Mouse (Mus musculus): ENCODE data around the gene Tnnc2. TPM values are rescaled to one million over a fixed set of nuclear protein-coding genes. Genes with fewer than 3 reads are reported as not detected.
A peak's percentile ranks its signal among the peaks of the same experiment; 100 is the strongest.
"Not testable (repeated sequence)": the region's sequence is repeated elsewhere in the genome, so short reads cannot be mapped to it uniquely, and the experiment has no call there.

The Tnnc2 gene
- polyA plus RNA-seq, 1 experiment from 2014 or later, result not detected

- 73% methylated on average over 2 of the region's 2 CpGs for WGBS
- DNase-seq (ENCODE audit: extremely low spot score, low spot score), result no peak
Observed at GRCm38 (mm10) chr2:164813557-164813956, 33.8 kb upstream of the Tnnc2 start.

GRCm38 (mm10) chr2:164806614-164807013 is 26.8 kb upstream of the Tnnc2 start:
- 86% methylated on average over 7 of the region's 7 CpGs for WGBS
- Histone ChIP-seq H3K4me3 (peak overlapping the region; percentile 90; the same call in 1 of the 2 replicates), H3K27me3 (ENCODE audit: poor library complexity, severe bottlenecking) (no peaks in the 10 kb centered on the region), H3K36me3 (replicated peaks) (peaks cover 25% of the 10 kb centered on the region), H3K27ac (no peak overlapping the region), H3K4me1 (peaks cover 26% of the 10 kb centered on the region), H3K9me3 (no peaks in the 10 kb centered on the region)
- no peak for DNase-seq (ENCODE audit: extremely low spot score, low spot score)

More at GRCm38 (mm10) chr2:164813557-164813956, 33.8 kb upstream of the Tnnc2 start:
- H3K4me1 ChIP-seq, result peaks cover 3% of the 10 kb centered on the region; the same call in 1 of the 2 replicates
- H3K9me3 ChIP-seq, result no peaks in the 10 kb centered on the region
- no peaks in the 10 kb centered on the region for H3K27me3 ChIP-seq (ENCODE audit: poor library complexity, severe bottlenecking)
- peaks cover 17% of the 10 kb centered on the region for H3K36me3 ChIP-seq (replicated peaks)
- no peak overlapping the region for H3K4me3 ChIP-seq
- H3K27ac ChIP-seq, result no peak overlapping the region

- DNase-seq (ENCODE audit: extremely low spot score, low spot score), result no peak
- H3K4me1 ChIP-seq, result peaks cover 26% of the 10 kb centered on the region
- whole genome bisulfite sequencing, result 2% methylated on average over 21 of the region's 21 CpGs
- H3K9me3 ChIP-seq, result no peaks in the 10 kb centered on the region
- H3K4me3 ChIP-seq, result peak overlapping the region; percentile 90
- peak overlapping the region; percentile 91 for H3K27ac ChIP-seq
- H3K36me3 ChIP-seq (replicated peaks), result peaks cover 38% of the 10 kb centered on the region
- no peaks in the 10 kb centered on the region for H3K27me3 ChIP-seq (ENCODE audit: poor library complexity, severe bottlenecking)
Observed at GRCm38 (mm10) chr2:164805332-164805718, 25.6 kb upstream of the Tnnc2 start.

- no peaks in the 10 kb centered on the region for H3K27me3 ChIP-seq (ENCODE audit: poor library complexity, severe bottlenecking)
- under 1% methylated on average over 47 of the region's 47 CpGs for WGBS
- peak; percentile 95 for DNase-seq (ENCODE audit: extremely low spot score, low spot score)
- peak within 1 kb of the TSS; percentile 91 for H3K27ac ChIP-seq
- H3K36me3 ChIP-seq (replicated peaks), result peaks cover 44% of the 10 kb centered on the region
- no peaks in the 10 kb centered on the region for H3K9me3 ChIP-seq
- H3K4me1 ChIP-seq, result peaks cover 26% of the 10 kb centered on the region
- H3K4me3 ChIP-seq, result peak within 1 kb of the TSS; percentile 90
Observed at GRCm38 (mm10) chr2:164804533-164805331, 25.0 kb upstream of the Tnnc2 start, which contains the start of the genes Acot8 and Zswim3. Gene Acot8, minus strand, starts transcription at chr2:164804882. Gene Zswim3, plus strand, starts transcription at chr2:164805098.

GRCm38 (mm10) chr2:164803921-164804313 is 24.1 kb upstream of the Tnnc2 start:
- DNase-seq (ENCODE audit: extremely low spot score, low spot score), result no peak
- Histone ChIP-seq H3K36me3 (replicated peaks) (peaks cover 46% of the 10 kb centered on the region), H3K27me3 (ENCODE audit: poor library complexity, severe bottlenecking) (no peaks in the 10 kb centered on the region), H3K9me3 (no peaks in the 10 kb centered on the region), H3K27ac (peak overlapping the region; percentile 91), H3K4me3 (peak overlapping the region; percentile 90), H3K4me1 (peaks cover 26% of the 10 kb centered on the region)
- WGBS, result 60% methylated on average over 1 of the region's 1 CpGs

GRCm38 (mm10) chr2:164803201-164803920 is 23.6 kb upstream of the Tnnc2 start:
- H3K36me3 ChIP-seq (replicated peaks), result peaks cover 46% of the 10 kb centered on the region
- peaks cover 26% of the 10 kb centered on the region for H3K4me1 ChIP-seq
- WGBS, result 94% methylated on average over 16 of the region's 16 CpGs
- no peaks in the 10 kb centered on the region for H3K27me3 ChIP-seq (ENCODE audit: poor library complexity, severe bottlenecking)
- H3K4me3 ChIP-seq, result peak overlapping the region; percentile 90
- no peaks in the 10 kb centered on the region for H3K9me3 ChIP-seq
- DNase-seq (ENCODE audit: extremely low spot score, low spot score), result no peak
- 0 out of 2 replicates have a peak overlapping the region, but pooled peaks have one; percentile 91 for H3K27ac ChIP-seq

- Histone ChIP-seq H3K36me3 (replicated peaks) (peaks cover 72% of the 10 kb centered on the region), H3K27ac (no peak overlapping the region), H3K4me3 (no peak overlapping the region), H3K27me3 (ENCODE audit: poor library complexity, severe bottlenecking) (no peaks in the 10 kb centered on the region), H3K4me1 (peaks cover 14% of the 10 kb centered on the region), H3K9me3 (no peaks in the 10 kb centered on the region)
- DNase-seq (ENCODE audit: extremely low spot score, low spot score), result no peak
- WGBS, result 93% methylated on average over 13 of the region's 13 CpGs
Observed at GRCm38 (mm10) chr2:164800252-164801004, 20.7 kb upstream of the Tnnc2 start.

GRCm38 (mm10) chr2:164798554-164798953 is 18.8 kb upstream of the Tnnc2 start:
- not testable (repeated sequence) for H3K4me3 ChIP-seq; H3K9me3 ChIP-seq; H3K27me3 ChIP-seq (ENCODE audit: poor library complexity, severe bottlenecking); H3K4me1 ChIP-seq; H3K27ac ChIP-seq; DNase-seq (ENCODE audit: extremely low spot score, low spot score)
- 85% methylated on average over 6 of the region's 6 CpGs for WGBS
- peaks cover 88% of the 10 kb centered on the region for H3K36me3 ChIP-seq (replicated peaks)

GRCm38 (mm10) chr2:164795868-164796267 is 16.1 kb upstream of the Tnnc2 start:
- Histone ChIP-seq H3K27me3 (ENCODE audit: poor library complexity, severe bottlenecking) (no peaks in the 10 kb centered on the region), H3K4me1 (peaks cover 2% of the 10 kb centered on the region; the same call in 1 of the 2 replicates), H3K27ac (no peak overlapping the region), H3K36me3 (replicated peaks) (peaks cover 94% of the 10 kb centered on the region), H3K9me3 (no peaks in the 10 kb centered on the region), H3K4me3 (no peak overlapping the region)
- no peak for DNase-seq (ENCODE audit: extremely low spot score, low spot score)
- 87% methylated on average over 4 of the region's 4 CpGs for WGBS

GRCm38 (mm10) chr2:164794293-164794692 is 14.5 kb upstream of the Tnnc2 start:
- H3K27ac ChIP-seq, result no peak overlapping the region
- no peaks in the 10 kb centered on the region for H3K27me3 ChIP-seq (ENCODE audit: poor library complexity, severe bottlenecking)
- H3K4me1 ChIP-seq, result peaks cover 2% of the 10 kb centered on the region; the same call in 1 of the 2 replicates
- peak; percentile 80 for DNase-seq (ENCODE audit: extremely low spot score, low spot score)
- no peaks in the 10 kb centered on the region for H3K9me3 ChIP-seq
- 44% methylated on average over 5 of the region's 5 CpGs for WGBS
- H3K36me3 ChIP-seq (replicated peaks), result peaks cover 92% of the 10 kb centered on the region
- H3K4me3 ChIP-seq, result no peak overlapping the region

GRCm38 (mm10) chr2:164793772-164794171 is 14.0 kb upstream of the Tnnc2 start:
- Histone ChIP-seq H3K27me3 (ENCODE audit: poor library complexity, severe bottlenecking) (no peaks in the 10 kb centered on the region), H3K4me1 (peaks cover 6% of the 10 kb centered on the region), H3K4me3 (no peak overlapping the region), H3K36me3 (replicated peaks) (peaks cover 90% of the 10 kb centered on the region), H3K27ac (no peak overlapping the region), H3K9me3 (no peaks in the 10 kb centered on the region)
- 92% methylated on average over 2 of the region's 2 CpGs for WGBS
- DNase-seq (ENCODE audit: extremely low spot score, low spot score), result no peak

GRCm38 (mm10) chr2:164793236-164793635 is 13.5 kb upstream of the Tnnc2 start:
- Histone ChIP-seq H3K36me3 (replicated peaks) (peaks cover 90% of the 10 kb centered on the region), H3K4me3 (no peak overlapping the region), H3K4me1 (peaks cover 11% of the 10 kb centered on the region), H3K27me3 (ENCODE audit: poor library complexity, severe bottlenecking) (no peaks in the 10 kb centered on the region), H3K27ac (no peak overlapping the region), H3K9me3 (no peaks in the 10 kb centered on the region)
- DNase-seq (ENCODE audit: extremely low spot score, low spot score), result peak; percentile 44
- WGBS, result 90% methylated on average over 3 of the region's 3 CpGs

All from forebrain, embryonic 10.5 days (tissue).